Mouse (Mus musculus) frontal cortex, adult 2 months (tissue): ENCODE data around the gene Mc1r. TPM values are rescaled to one million over a fixed set of nuclear protein-coding genes. Genes with fewer than 3 reads are reported as not detected.

Experiments used
- polyA plus RNA-seq: library from polyadenylated mRNA; depleted of rRNA; stranded (reverse); fragments of >200 nt; gene quantifications from 2 replicates; pipeline ENCODE4 v1.2.3, GENCODE M21; 2012; rRNA removed

Gene Mc1r
- polyA plus RNA-seq, 1 experiment: 0.04 TPM

Other genes with a start within 250 kb of the Mc1r start
- 0.80 and 0.98 TPM in 2 replicates for gene Sult5a1, start 248.8 kb upstream of the Mc1r start, polyA plus RNA-seq
- gene Dpep1, start 220.9 kb upstream of the Mc1r start, polyA plus RNA-seq: 0.21 and 0.36 TPM in 2 replicates
- 127 and 130 TPM in 2 replicates for gene Chmp1a, start 194.3 kb upstream of the Mc1r start, polyA plus RNA-seq
- 9.3 and 9.7 TPM in 2 replicates for gene Spata33, start 194.3 kb upstream of the Mc1r start, polyA plus RNA-seq
- gene Cdk10, start 182.3 kb upstream of the Mc1r start, polyA plus RNA-seq: 137 and 152 TPM in 2 replicates
- gene Spata2l, start 170.9 kb upstream of the Mc1r start, polyA plus RNA-seq: 46.3 and 53.3 TPM in 2 replicates
- gene Zfp276, start 152.9 kb upstream of the Mc1r start, polyA plus RNA-seq: 27.4 and 32.1 TPM in 2 replicates
- 97.9 and 108 TPM in 2 replicates for gene Vps9d1, start 152.8 kb upstream of the Mc1r start, polyA plus RNA-seq
- gene Fanca, start 88.5 kb upstream of the Mc1r start, polyA plus RNA-seq: 3.1 and 4.1 TPM in 2 replicates
- 17.4 and 20.8 TPM in 2 replicates for gene Spire2, start 74.4 kb upstream of the Mc1r start, polyA plus RNA-seq
- 583 and 605 TPM in 2 replicates for gene Tcf25, start 33.4 kb upstream of the Mc1r start, polyA plus RNA-seq
- 668 and 684 TPM in 2 replicates for gene Tubb3, start 4.3 kb downstream of the Mc1r start, polyA plus RNA-seq
- 41.5 and 41.8 TPM in 2 replicates for gene Def8, start 16.4 kb downstream of the Mc1r start, polyA plus RNA-seq
- gene Afg3l1, start 70.8 kb downstream of the Mc1r start, polyA plus RNA-seq: 24.3 and 26.3 TPM in 2 replicates
- 22.0 and 24.5 TPM in 2 replicates for gene Dbndd1, start 108.4 kb downstream of the Mc1r start, polyA plus RNA-seq
- 42.5 and 43.5 TPM in 2 replicates for gene Gas8, start 111.7 kb downstream of the Mc1r start, polyA plus RNA-seq
- 20.6 and 26.2 TPM in 2 replicates for gene Rhou, start 246.8 kb downstream of the Mc1r start, polyA plus RNA-seq